Mouse (Mus musculus): ENCODE data around the gene Lilrb4a. TPM values are rescaled to one million over a fixed set of nuclear protein-coding genes. Genes with fewer than 3 reads are reported as not detected.
"Not testable (repeated sequence)": the region's sequence is repeated elsewhere in the genome, so short reads cannot be mapped to it uniquely, and the experiment has no call there.

Lilrb4a gene
- polyA plus RNA-seq (2015; fragmentation: Nextera tagmentation; extraction: Ambion mirVana): 0.46 and 0.65 TPM in 2 replicates

DNA sequence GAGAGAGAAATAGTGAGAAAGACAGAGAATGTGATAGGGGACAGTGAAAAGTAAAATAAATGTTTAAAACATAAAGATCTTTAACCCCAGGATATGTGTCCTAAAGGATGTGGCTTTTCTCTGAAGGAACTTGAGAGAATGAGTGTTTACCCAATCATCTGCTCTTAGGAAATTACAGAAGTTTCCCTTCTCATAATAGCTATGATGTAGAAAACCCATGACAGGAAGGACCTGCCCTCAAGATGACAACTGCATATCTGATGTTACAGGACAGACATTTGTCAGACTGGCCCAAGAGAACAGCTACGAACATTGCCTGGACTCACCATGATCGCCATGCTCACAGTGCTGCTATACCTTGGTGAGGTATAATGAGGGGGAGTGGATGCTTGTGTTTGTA lies at the start of gene Lilrb4a:
Lilrb4a (plus strand) TSS at position 266 of the 400 bp plus-strand sequence.
- not testable (repeated sequence) for H3K4me3 ChIP-seq; H3K4me2 ChIP-seq (replicated peaks); H3K27me3 ChIP-seq; H3K27ac ChIP-seq (replicated peaks); H3K9me3 ChIP-seq; H3K9ac ChIP-seq (replicated peaks); H3K36me3 ChIP-seq; H3K4me1 ChIP-seq; ATAC-seq (replicated peaks)
- WGBS: no CpG with 5 or more reads among the region's 2 CpGs

DNA sequence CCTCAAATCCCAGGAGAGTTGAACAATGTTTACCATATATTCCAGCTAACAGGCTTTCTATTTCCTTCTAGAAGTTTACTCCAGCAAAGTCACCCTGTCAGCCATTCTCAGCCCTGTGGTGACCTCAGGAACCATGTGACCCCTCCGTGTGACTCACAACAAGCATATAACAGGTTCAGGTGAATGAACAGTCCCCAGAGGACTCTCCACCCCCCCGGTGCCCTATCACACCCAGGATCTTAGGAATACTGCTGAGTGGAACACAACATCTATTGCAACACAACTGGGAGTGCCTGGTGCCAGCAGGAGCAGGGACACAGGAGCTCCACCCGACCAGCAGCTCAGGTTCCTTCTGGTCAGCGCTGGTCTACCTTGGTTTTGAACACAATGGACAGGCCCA lies 39.1 kb upstream of the Lilrb4a start:
- H3K4me1 ChIP-seq: no peaks in the 10 kb centered on the region
- WGBS: 80% methylated on average over 4 of the region's 4 CpGs
- no peak overlapping the region for H3K27ac ChIP-seq (replicated peaks)
- H3K9ac ChIP-seq (replicated peaks): no peak overlapping the region
- no peaks in the 10 kb centered on the region for H3K9me3 ChIP-seq
- H3K4me3 ChIP-seq: no peak overlapping the region
- H3K36me3 ChIP-seq: no peaks in the 10 kb centered on the region
- ATAC-seq (replicated peaks): no peak
- no peak overlapping the region for H3K4me2 ChIP-seq (replicated peaks)
- H3K27me3 ChIP-seq: no peaks in the 10 kb centered on the region

DNA sequence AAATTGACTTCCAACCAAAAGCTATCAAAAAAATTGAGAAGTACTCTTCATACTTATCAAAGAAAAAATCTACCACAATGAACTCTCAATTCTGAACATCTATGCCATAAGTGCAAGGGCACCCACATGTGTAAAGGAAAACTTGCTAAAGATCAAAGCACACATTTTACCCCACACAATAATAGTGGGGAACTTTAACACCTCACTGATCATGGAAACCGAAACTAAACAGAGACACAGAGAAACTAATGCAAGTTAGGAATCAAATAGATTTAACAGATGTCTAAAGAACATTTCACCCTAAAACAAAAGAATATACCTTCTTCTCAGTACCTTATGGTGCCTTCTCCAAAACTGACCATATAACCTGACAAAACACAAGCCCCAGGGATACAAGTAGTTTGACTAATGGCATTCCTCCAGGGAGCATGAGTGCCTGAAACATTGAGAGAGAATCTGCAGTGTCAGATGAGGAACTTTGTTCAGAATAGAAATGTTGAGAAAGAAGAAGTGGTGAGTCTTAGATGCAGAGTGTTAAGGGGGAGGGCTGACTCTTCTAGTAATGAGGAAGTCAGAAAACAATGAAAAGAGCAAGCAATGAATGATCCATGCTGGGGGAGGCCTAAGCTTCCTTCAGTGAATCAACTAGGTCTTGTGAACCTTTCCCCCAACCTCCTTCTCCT lies 37.0 kb upstream of the Lilrb4a start:
- Histone ChIP-seq H3K4me2 (replicated peaks) (no peak overlapping the region), H3K9ac (replicated peaks) (no peak overlapping the region), H3K27me3 (no peaks in the 10 kb centered on the region), H3K4me3 (no peak overlapping the region), H3K9me3 (no peaks in the 10 kb centered on the region), H3K4me1 (no peaks in the 10 kb centered on the region), H3K36me3 (no peaks in the 10 kb centered on the region), H3K27ac (replicated peaks) (no peak overlapping the region)
- no peak for ATAC-seq (replicated peaks)
- 89% methylated on average over 1 of the region's 1 CpGs for WGBS

DNA sequence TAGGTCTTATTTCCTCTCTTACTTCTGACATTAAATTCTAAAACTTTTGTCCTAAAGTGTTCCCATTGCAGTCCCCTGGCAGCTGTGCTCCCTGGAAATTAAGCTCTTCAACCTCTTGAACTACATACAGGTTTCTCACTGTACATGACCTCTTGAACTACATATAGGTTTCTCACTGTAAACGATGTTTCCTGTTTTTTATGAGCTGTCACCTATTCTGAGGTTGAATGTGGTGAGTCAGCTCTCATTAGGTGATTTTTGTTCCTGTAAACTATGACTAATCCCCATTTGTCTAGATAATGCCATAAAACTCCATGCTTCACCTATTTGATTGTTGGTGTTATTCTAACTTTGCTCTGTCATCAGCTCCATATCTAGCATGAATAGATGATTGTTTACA lies 36.4 kb upstream of the Lilrb4a start:
- ATAC-seq (replicated peaks): no peak
- WGBS: 93% methylated on average over 1 of the region's 1 CpGs
- Histone ChIP-seq H3K36me3 (no peaks in the 10 kb centered on the region), H3K4me2 (replicated peaks) (no peak overlapping the region), H3K4me3 (no peak overlapping the region), H3K27me3 (no peaks in the 10 kb centered on the region), H3K9me3 (no peaks in the 10 kb centered on the region), H3K27ac (replicated peaks) (no peak overlapping the region), H3K9ac (replicated peaks) (no peak overlapping the region), H3K4me1 (no peaks in the 10 kb centered on the region)

DNA sequence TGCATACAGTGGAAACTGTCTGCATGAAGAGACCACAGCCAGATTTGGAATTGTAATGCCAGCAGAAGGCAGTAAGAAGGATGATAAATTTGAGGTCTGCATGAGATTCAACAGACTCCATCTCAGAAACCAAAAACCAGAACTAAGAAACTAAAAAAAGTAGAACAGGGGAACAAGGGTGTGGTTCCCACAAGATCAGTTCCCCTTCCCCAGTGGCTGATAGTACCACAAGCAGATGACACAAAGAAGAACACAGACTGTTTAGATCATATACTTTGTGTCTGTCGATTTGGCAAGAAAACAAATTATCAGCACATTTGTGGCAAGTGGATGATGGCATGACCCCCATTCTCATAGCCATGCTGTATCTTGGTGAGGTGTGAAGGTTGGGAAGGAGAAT lies 35.0 kb upstream of the Lilrb4a start:
- no peak for ATAC-seq (replicated peaks)
- Histone ChIP-seq H3K27me3 (no peaks in the 10 kb centered on the region), H3K4me2 (replicated peaks) (no peak overlapping the region), H3K36me3 (no peaks in the 10 kb centered on the region), H3K9me3 (no peaks in the 10 kb centered on the region), H3K9ac (replicated peaks) (no peak overlapping the region), H3K27ac (replicated peaks) (no peak overlapping the region), H3K4me3 (no peak overlapping the region), H3K4me1 (no peaks in the 10 kb centered on the region)
- WGBS: 92% methylated on average over 1 of the region's 1 CpGs

DNA sequence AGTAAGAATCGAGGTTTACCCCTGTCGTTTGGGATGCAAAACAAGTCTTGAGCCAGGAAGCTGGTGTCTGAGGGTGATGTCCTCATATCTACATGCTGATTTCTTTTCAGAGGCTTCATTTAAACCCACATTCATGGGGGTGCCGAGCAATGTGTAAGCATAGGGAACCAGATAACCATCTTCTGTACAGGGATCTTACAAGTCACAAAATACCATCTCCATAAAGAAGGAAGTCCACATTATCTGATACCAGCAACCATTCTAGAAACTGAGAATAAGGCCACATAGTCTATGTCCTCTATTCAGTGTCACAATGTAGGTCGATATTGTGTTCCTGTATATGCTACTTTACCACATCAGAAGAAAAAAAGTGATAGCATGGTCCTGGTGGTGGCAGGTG lies 34.4 kb upstream of the Lilrb4a start:
- Histone ChIP-seq H3K4me1 (no peaks in the 10 kb centered on the region), H3K9me3 (no peaks in the 10 kb centered on the region), H3K9ac (replicated peaks) (no peak overlapping the region), H3K27me3 (no peaks in the 10 kb centered on the region), H3K4me2 (replicated peaks) (no peak overlapping the region), H3K27ac (replicated peaks) (no peak overlapping the region), H3K4me3 (no peak overlapping the region), H3K36me3 (no peaks in the 10 kb centered on the region)
- ATAC-seq (replicated peaks): no peak
- WGBS: 88% methylated on average over 4 of the region's 4 CpGs

DNA sequence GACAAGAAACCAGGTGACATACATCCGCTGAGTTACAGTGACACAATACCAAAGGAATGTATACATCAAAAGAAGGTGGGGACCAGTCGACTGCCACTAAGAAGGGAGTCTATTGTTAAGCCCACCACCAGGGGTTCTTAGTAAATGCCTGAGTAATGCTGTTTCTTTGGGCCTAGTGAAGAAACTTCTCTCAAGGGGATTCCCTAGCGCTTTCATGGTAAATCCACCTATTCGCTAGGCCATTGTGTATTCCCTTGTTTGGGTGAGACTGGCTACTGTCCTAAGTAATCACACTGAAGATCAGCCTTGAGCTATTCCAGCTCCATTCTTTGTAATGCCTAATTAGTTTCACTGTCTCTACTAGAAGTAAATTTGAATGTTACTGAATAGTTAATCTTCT lies 27.0 kb upstream of the Lilrb4a start:
- 16% methylated on average over 4 of the region's 4 CpGs for WGBS

DNA sequence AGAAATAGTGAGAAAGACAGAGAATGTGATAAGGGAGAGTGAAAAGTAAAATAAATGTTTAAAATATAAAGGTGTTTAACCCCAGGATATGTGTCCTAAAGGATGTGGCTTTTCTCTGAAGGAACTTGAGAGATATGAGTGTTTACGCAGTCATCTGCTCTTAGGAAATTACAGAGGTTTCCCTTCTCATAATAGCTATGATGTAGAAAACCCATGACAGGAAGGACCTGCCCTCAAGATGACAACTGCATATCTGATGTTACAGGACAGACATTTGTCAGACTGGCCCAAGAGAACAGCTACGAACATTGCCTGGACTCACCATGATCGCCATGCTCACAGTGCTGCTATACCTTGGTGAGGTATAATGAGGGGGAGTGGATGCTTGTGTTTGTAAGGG lies 10.4 kb upstream of the Lilrb4a start, which contains the start of the genes Gm49339 and Lilr4b:
Gm49339 (plus strand) TSS at position 216 of the 400 bp plus-strand sequence.
Lilr4b (plus strand) TSS at position 236 of the 400 bp plus-strand sequence.
- not testable (repeated sequence) for H3K4me1 ChIP-seq; H3K4me2 ChIP-seq (replicated peaks); H3K9me3 ChIP-seq; H3K27me3 ChIP-seq; H3K9ac ChIP-seq (replicated peaks); ATAC-seq (replicated peaks); H3K27ac ChIP-seq (replicated peaks); H3K36me3 ChIP-seq; H3K4me3 ChIP-seq
- 93% methylated on average over 1 of the region's 3 CpGs for WGBS

More for the DNA sequence above, 27.0 kb upstream of the Lilrb4a start:
- not testable (repeated sequence) for H3K4me2 ChIP-seq (replicated peaks); ATAC-seq (replicated peaks); H3K36me3 ChIP-seq; H3K27ac ChIP-seq (replicated peaks); H3K4me3 ChIP-seq; H3K4me1 ChIP-seq; H3K9ac ChIP-seq (replicated peaks); H3K9me3 ChIP-seq; H3K27me3 ChIP-seq

DNA sequence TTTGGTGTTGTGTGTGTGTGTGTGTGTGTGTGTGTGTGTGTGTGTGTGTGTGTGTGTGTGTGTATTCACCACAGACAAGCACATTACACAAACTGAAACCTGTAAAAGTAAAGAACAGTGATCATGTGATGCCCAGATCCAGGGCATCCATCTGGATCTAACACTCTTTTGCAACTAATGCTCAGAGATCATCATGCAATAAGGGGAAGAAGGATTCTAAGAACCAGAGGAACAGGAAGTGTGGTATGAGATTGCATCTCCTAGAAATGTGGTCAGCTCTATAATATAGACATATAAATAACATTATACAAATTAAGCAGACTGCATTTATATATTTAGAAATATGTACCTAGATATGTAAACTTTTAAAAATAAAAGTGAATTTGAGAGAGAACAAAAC lies 29.3 kb downstream of the Lilrb4a start:
- Histone ChIP-seq H3K4me3 (no peak overlapping the region), H3K27me3 (no peaks in the 10 kb centered on the region), H3K9me3 (no peaks in the 10 kb centered on the region), H3K4me1 (no peaks in the 10 kb centered on the region), H3K4me2 (replicated peaks) (no peak overlapping the region), H3K9ac (replicated peaks) (no peak overlapping the region), H3K36me3 (no peaks in the 10 kb centered on the region), H3K27ac (replicated peaks) (no peak overlapping the region)
- ATAC-seq (replicated peaks): no peak

DNA sequence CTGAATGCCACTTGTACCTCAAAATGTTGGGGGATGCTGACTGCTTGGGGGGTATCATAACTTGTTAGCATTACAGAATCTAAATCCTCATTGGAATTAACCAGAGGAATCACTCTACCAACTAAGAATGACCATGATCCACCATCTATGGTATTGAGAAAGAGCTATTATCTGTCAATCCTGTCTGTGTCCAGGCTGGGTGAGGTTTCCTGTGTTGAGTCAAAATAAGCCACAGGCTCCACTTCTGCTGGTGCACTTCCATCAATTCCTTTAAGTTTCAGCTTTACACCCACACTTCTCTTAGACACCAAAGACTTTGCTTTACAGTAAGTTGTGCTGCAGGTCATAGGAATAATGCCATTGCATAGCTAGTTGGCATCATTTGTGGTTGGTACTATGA lies 30.7 kb downstream of the Lilrb4a start:
- H3K4me1 ChIP-seq: no peaks in the 10 kb centered on the region
- H3K9ac ChIP-seq (replicated peaks): no peak overlapping the region
- no peaks in the 10 kb centered on the region for H3K9me3 ChIP-seq
- H3K27ac ChIP-seq (replicated peaks): no peak overlapping the region
- ATAC-seq (replicated peaks): no peak
- H3K4me3 ChIP-seq: no peak overlapping the region
- H3K27me3 ChIP-seq: no peaks in the 10 kb centered on the region
- H3K36me3 ChIP-seq: no peaks in the 10 kb centered on the region
- H3K4me2 ChIP-seq (replicated peaks): no peak overlapping the region

DNA sequence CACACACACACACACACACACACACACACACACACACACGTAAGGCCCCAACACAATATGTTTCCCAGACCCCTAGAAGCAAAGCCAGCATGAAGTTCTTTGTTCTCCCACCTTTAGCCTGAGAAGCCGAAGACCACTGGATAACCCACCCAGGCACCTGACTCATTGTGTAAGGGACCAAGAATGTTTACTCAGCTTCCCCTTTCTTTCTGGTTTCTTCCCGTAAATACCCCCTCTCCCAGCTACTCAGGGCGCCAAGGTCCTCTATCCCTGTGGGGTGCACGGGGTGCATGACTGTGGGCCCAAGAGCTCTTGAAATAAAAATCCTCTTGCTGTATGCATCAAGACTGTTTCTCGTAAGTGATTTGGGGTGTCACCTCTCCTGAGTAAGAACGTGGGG lies 35.3 kb downstream of the Lilrb4a start:
- Histone ChIP-seq H3K9ac (replicated peaks) (no peak overlapping the region), H3K27me3 (no peaks in the 10 kb centered on the region), H3K4me2 (replicated peaks) (no peak overlapping the region), H3K4me3 (no peak overlapping the region), H3K9me3 (no peaks in the 10 kb centered on the region), H3K36me3 (no peaks in the 10 kb centered on the region), H3K4me1 (no peaks in the 10 kb centered on the region), H3K27ac (replicated peaks) (no peak overlapping the region)
- 74% methylated on average over 7 of the region's 7 CpGs for WGBS
- ATAC-seq (replicated peaks): no peak

DNA sequence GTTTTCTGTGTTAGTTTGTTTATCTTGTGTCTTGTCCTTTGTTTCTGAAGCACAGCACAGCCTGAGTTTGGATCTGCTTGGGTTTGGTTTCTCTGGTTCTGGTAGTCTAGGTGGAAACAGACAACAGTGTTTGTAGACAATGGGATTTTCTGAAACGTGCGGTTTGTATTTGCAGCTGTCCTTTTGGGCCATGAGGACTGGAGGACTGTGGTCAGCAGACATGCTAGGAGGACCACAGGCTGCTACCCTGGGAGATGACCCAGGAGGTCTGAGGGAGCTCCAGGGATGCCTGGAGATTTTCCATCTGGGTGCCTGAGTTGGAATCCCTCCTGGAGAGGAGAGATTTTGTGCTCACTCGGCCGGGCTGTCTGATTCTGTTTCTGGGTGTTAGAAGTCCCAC lies 35.9 kb downstream of the Lilrb4a start:
- H3K4me3 ChIP-seq: no peak overlapping the region
- WGBS: 87% methylated on average over 4 of the region's 4 CpGs
- H3K4me1 ChIP-seq: no peaks in the 10 kb centered on the region

DNA sequence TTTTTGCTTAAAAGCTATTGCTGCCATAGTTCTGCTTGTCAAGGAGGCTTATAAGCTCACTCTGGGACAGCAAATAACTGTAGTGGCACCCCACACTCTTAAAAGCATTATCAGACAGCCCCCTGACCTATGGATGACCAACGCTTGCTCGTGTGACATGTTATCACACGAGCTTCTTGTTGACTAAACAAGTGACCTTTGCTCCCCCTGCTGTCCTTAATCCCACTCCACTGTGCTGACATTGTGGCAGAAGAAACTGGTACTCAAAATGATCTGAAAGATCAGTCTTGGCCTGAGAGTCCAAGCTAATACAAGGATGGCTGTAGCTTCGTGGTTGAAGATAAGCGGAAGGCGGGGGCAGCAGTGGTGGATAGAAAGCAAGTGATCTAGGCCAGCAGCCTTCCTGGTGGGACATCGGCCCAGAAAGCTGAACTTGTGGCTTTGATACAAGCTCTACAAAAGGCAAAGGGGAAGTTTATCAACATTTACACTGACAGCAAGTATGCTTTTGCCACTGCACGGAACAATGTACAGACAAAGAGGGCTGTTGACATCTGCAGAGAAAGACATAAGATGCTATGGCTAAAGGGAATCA lies 38.2 kb downstream of the Lilrb4a start:
- Histone ChIP-seq H3K36me3 (no peaks in the 10 kb centered on the region), H3K9me3 (no peaks in the 10 kb centered on the region), H3K9ac (replicated peaks) (no peak overlapping the region), H3K4me3 (no peak overlapping the region), H3K4me1 (no peaks in the 10 kb centered on the region), H3K27ac (replicated peaks) (no peak overlapping the region), H3K27me3 (no peaks in the 10 kb centered on the region), H3K4me2 (replicated peaks) (no peak overlapping the region)
- ATAC-seq (replicated peaks): no peak
- 82% methylated on average over 8 of the region's 8 CpGs for WGBS

More for the DNA sequence above, 35.9 kb downstream of the Lilrb4a start:
- no peaks in the 10 kb centered on the region for H3K36me3 ChIP-seq
- H3K9me3 ChIP-seq: no peaks in the 10 kb centered on the region
- no peak overlapping the region for H3K9ac ChIP-seq (replicated peaks)
- no peak for ATAC-seq (replicated peaks)
- no peak overlapping the region for H3K4me2 ChIP-seq (replicated peaks)
- no peaks in the 10 kb centered on the region for H3K27me3 ChIP-seq
- no peak overlapping the region for H3K27ac ChIP-seq (replicated peaks)

Measured in forebrain, embryonic 15.5 days (tissue).